Mouse (Mus musculus): Measurements from ENCODE around the gene Emilin1.

The Emilin1 gene

DNA sequence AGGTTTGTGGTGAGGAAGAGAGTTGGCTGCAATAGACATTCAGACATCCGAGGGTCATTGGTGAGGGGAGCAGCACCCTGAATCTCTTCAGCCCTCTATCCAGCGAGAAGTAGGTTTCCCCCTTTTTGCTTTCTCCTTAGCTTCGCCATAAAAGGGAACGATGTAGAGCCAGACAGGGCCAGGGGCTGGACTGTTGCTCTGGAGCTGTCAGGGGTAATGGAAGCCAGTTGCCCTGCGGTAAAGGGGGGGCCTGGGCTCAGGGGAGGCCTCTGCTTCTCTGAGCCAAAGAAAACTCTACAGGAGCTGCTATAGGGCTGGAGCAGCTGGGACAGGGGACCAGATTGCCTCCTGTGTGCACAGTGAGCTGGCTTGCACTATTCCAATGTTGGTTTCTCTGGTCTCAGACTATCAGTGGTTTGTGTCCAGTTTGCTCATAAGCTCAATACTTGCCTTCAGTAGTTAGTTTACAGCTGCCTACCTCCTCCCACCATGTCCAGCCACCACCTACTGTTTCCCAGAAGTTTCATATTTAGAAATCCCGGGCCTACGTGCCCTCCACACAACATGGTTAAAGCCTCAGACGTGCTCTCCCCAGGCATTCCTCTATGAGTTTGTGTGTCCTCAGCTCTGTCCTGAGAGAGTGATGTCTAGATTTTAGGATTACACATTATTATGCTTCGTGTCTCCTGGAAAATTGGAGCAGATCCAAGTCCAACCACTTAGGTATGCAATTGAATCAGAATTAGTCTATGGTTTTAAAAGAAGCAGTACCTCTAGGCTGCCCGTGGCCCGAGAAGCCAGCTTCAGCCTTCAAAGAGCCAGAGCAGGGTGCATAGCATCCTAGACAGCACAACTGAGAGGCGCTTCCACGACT lies 4.5 kb upstream of the Emilin1 start:
- DNase-seq: no peak

DNA sequence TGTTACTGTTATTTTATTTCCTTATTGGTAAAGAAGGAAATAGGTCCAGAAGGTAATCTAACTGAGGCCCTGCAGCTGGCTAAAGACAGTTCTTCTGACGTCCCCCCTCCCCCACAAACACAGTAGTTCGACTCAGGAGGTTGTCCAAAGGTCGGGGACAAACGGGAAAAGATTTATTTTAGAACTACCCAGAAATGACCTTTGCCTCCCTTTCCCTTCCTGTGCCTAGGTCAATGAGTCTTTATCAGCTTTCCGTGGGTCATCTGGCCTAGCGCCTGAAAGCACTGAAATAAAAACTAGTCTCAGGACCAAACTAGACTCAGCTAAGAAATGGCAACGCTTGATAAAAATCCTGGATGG lies 3.9 kb upstream of the Emilin1 start:
- no peak for DNase-seq

DNA sequence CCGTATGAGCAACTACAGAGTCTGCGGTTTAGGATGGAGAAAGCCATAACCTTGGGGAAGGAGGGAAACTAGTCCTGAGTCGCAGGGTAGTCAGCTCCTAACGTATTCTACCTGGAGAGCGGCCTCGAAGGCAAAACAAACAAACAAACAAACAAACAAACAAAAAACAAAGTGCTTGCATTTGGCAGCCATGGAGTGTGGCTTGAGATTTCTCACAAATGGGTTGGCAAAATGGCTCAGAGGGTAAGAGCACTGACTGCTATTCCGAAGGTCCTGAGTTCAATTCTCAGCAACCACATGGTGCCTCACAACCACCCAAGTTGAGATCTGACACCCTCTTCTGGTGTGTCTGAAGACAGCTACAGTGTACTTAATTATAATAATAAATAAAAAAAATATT lies 3.3 kb upstream of the Emilin1 start:
- DNase-seq: no peak

DNA sequence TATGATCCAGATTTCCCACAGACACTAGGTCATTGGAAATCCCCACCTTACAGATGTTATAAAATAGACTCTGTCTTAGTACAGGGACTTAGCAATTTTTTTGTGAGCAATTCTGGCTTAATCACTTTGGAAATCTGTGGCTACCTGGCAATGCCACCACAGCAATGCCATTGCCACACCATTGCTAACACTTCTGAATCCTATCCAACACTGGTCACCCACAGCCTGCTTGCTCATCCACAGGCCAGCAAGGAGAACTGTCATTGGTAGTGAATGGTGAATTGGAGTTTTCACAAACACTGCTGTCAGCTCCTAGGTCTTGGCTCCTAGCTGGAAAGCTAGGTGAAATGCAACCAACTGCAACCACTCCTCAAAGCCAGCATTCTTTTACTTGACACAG lies 2.7 kb upstream of the Emilin1 start:
- DNase-seq: no peak

DNA sequence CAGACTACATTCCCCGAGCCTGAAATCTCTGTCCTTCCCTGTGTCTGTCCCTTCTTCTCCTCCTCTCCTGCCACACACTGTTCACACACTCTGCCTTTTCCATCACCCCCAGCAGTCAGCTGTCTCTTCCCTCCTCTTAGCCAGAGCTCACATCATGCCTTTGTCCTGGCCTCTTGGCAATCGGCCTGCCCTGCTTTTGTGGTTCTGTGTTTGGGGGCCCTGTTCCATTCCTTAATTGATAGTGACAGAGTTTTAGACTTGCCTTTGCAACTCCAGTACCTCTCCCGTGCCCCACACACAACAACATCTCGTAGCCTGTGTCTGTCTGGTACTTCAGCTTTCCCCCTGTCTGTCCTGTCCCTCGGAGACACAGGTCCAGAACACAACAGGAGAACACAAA lies 1.0 kb upstream of the Emilin1 start:
- peak; percentile 81 for DNase-seq

DNA sequence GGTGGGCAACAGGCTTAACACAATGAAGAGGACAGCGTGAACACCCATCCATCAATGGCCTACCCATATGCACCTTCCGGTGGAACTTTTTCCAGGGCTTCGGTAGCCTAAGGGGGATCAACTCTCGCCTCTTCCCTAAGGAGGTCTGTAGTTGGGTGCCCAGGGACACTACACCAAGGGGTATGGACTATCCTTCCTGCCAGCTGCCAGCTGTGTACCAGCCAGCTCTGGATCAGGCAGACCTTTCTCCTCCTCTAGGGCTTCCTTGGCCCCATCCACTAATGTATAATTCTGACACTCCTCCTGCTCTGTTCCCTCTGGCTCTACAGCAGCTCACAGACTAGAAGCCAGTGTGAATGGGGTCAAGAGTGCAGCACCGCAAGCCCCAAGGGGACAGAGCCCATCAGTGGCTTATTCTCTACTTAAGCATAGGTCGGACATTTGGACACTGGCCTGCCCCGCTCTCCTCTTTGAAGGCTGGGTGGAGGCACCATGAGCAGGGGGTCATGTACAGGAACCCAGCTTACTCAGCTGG lies 966 bp downstream of the Emilin1 start:
- no peak for DNase-seq

DNA sequence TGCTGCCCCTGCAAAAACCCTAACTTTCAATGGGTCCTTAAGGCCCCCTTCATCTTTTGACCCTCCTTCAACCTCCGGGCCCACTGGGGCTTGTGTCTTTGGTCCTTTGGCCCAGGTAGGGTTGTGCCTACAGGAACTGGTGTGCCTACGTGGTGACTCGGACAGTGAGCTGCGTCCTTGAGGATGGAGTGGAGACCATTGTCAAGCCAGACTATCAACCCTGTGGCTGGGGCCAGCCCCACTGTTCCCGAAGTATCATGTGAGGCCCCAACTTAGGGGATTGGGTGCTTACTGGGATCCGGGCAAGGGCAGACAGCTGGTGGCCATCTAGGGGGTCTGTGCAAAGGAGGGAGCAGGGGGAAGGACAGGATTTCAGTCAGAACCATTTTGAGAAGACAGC lies 1.6 kb downstream of the Emilin1 start:
- DNase-seq: no peak

DNA sequence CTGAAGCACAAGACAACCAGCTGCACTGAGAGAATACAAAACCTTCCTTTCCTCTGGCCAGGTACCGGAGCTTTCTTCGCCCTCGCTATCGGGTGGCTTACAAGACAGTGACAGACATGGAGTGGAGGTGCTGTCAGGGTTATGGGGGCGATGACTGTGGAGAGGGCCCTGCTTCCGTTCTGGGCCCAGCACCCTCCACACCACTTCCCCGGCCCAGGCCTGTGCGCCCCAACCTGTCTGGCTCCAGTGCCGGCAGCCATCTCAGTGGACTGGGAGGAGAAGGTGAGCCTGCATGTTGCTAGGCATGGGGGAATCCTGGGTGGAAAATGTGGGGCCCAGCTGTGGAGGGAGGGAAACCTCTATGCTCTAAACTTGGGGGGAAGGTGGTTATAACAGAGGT lies 2.3 kb downstream of the Emilin1 start:
- DNase-seq: no peak

DNA sequence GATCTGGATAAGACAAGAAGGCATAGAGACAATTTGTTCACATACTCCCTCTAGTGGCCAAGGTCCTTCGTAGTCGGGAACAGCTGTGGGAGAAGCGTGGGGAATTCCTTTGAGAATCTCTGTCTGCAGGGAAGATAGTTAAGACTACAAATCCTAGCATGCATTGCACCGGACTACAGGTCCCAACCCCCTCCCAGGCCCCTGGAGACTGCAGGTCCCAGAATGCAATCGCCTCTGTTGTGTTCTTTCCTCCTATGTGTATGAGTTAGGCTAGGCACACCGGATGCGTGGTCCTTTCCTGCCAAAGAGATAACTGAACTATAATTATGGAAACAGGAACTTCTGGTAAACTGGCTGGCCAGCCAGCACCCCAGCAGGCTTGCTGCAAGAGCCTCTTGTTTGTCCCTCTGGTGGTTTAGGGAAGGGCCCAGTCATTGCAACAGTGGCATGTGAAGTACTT lies 2.8 kb downstream of the Emilin1 start:
- peak; percentile 98 for DNase-seq

DNA sequence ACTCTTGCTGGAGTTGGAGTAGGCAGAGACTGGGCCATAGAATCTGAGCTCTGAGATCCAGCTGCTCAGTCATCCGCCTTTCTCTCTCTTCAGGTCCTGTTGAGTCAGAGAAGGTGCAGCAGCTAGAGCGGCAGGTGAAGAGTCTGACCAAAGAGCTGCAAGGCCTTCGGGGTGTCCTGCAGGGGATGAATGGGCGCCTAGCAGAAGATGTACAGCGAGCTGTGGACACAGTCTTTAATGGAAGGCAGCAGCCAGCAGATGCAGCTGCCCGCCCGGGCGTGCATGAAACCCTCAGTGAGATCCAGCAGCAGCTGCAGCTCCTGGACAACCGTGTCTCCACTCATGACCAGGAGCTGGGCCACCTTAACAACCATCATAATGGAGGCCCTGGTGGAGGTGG lies 3.6 kb downstream of the Emilin1 start:
- no peak for DNase-seq

DNA sequence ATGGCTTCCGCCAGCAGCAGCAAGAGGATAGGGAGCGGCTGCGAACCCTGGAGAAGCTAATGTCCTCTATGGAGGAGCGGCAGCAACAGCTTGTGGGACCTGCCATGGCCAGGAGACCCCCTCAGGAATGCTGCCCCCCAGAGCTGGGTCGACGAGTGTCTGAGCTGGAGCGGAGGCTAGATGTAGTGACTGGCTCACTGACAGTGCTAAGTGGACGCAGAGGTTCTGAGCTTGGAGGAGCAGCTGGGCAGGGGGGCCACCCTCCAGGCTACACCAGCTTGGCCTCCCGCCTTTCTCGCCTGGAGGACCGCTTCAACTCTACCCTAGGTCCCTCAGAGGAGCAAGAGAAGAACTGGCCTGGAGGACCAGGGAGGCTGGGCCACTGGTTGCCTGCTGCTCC lies 4.1 kb downstream of the Emilin1 start:
- no peak for DNase-seq

DNA sequence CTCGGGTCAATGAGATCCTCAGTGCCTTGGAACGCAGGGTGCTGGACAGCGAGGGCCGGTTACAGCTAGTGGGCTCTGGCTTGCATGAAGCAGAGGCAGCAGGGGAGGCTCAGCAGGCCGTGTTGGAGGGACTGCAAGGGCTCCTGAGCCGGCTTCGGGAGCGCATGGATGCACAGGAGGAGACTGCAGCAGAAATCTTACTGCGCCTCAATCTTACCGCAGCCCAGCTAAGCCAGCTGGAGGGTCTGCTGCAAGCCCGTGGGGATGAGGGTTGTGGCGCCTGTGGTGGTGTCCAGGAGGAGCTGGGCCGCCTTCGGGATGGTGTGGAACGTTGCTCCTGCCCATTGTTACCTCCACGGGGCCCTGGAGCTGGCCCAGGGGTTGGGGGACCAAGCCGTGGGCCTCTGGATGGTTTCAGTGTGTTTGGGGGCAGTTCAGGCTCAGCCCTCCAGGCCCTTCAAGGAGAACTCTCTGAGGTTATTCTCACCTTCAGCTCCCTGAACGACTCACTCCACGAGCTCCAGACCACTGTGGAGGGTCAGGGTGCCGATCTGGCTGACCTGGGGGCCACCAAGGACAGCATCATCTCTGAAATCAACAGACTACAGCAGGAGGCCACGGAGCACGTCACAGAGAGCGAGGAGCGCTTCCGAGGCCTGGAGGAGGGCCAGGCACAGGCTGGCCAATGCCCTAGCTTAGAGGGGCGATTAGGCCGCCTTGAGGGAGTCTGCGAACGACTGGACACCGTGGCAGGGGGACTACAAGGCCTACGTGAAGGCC lies 4.9 kb downstream of the Emilin1 start:
- no peak for DNase-seq

DNA sequence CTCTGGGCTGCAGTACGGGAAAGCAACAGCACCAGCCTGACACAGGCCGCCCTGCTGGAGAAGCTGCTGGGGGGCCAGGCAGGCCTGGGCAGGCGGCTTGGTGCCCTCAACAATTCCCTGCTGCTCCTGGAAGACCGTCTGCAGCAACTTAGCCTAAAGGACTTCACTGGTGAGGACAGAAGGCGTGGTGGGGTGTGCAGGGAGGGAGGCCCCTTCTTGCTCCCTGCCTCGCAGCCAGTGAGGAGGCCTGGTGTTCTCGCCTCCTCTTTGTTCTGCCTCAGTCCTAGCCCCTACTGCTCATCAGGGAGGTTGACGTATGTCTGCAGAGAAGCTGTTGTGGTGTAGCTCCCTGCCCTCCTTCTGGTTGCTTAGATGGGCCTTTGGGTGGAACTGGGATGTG lies 5.5 kb downstream of the Emilin1 start:
- DNase-seq: no peak

DNA sequence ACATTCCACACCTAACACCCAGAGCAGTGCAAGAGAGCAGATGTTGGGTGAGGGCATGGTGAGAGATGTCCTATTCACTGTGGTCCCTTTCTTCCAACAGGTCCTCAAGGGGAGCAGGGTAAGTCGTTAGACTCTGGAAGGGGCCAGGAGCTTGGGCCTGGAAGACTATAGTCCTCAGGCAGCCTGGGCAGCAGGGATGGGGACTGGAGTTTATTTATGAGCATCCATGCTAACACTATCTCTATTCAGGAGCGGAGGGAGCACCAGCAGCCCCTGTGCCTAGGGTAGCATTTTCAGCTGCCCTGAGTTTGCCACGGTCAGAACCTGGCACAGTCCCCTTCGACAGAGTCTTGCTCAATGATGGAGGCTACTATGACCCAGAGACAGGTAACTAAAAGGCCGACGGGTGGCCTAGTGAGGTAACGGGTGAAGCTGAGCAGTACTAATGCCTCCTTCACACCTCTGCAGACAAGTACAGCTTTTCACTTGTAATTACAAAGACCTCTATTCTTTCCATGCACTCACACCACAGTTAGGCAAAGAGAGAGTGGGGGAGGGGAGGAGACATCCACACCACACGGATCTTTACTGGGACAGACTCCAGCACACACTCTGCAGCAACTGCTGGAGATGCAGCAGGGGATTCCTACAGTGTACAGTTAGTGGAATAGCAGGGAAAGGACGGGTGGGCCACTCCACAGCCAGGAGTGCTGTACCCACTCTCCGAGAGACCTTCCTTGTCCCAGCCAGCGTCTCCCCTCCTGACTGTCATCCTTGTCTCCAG lies 6.8 kb downstream of the Emilin1 start:
- no peak for DNase-seq

DNA sequence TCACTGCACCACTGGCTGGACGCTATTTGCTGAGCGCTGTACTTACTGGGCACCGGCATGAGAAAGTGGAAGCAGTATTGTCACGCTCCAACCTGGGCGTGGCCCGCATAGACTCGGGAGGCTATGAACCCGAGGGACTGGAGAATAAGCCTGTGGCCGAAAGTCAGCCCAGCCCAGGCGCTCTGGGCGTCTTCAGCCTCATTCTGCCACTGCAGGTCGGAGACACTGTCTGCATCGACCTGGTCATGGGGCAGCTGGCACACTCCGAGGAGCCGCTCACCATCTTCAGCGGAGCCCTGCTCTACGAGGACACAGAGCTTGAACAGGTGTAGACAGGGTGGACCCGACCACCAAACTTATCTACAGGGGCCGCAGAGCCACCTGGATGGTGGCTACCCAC lies 7.4 kb downstream of the Emilin1 start:
- DNase-seq: no peak

DNA sequence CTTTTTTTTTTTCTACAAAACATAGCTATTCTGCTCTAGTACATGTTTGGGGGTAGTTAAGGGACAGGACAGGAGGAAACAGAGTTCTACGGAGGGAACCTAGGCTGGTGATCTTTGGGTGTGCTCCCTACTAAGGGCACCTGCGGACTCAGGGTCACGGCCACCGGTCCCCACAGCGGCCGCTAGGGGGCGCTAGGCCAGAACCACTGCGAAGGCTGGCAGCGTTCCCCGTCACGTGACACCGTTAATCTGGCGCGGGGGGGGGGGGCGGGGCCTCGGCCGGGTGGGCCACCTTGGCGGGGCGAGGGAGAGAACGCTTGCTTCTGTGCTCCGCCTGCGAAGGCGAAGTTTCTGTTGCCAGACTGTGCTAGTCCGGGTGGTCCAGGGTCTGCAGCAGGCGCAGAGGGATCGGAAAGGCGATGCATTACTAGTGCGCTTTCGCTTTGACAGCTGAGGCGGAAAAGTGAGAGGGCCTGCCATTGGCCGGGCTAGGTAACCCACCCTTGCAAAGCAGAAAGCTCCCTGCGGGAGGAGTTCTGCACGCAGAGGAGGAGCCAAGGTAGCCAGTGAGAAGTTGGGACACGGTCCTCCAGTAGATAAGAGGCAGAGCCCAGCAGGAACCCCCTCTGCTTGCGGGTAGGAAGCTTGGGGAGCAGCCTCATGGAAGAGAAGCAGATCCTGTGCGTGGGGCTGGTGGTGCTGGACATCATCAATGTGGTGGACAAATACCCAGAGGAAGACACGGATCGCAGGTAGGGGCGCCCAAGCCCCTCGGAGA lies 8.2 kb downstream of the Emilin1 start, which contains the start of gene Khk:
TSS of gene Khk (plus strand) at position 176 of the 778 bp plus-strand sequence.
- peak; percentile 93 for DNase-seq

DNA sequence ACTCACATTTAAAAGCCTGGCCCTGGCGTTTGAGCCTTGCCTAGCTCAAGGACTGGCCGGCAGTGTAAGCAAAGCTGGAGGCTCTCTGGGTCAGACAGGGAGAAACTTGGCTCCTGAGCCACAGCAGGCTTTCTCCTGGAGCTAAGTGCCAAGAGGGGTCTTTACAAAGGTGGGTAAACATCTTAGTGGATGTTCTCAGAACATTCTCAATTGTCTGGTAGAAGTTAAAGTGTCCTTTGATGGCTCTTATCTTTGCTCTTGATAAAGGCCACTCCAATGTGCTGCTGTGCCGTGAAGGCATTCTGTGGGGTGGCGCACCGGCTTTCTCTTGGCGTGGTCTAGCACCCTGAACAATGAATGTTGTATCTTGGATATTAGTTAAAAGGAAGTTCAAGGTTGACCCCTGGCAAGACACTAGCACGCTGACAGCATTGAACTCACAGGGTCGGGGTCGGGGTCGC lies 9.4 kb downstream of the Emilin1 start:
- DNase-seq: no peak

DNA sequence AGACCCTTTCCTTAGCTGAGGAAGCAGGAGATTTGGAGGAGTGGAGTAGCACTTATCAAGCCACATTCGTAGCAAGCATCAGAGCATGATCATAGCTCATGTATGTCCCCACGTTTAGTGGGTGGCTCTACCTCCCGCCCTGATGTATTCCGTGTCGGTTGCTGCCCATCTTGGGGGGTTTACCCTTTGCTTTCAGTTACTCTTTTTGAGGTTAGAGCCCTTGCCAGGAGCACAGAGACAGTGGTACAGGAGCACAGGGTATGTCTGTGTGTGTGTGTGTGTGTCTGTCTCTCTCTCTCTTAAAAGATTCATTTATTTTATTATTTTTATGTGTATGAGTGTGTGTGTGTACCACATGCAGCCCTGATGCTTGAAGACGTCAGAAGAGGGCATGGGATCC lies 9.9 kb downstream of the Emilin1 start:
- no peak for DNase-seq

DNA sequence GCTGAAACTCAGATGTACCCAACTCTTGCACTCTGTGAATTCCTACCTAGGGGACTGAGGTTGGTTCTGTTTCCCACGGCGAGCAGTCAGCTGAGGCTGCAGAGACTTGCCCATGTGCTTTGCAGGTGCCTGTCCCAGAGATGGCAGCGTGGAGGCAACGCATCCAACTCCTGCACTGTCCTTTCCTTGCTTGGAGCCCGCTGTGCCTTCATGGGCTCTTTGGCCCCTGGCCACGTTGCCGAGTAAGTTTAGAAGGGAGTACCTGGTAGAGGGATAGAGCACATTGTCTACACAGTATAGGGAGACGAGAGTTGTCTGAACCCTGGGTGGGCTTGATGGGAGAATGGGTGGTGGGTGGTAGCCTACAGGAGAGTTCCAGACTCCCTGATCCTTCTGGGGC lies 11.4 kb downstream of the Emilin1 start:
- no peak for DNase-seq

DNA sequence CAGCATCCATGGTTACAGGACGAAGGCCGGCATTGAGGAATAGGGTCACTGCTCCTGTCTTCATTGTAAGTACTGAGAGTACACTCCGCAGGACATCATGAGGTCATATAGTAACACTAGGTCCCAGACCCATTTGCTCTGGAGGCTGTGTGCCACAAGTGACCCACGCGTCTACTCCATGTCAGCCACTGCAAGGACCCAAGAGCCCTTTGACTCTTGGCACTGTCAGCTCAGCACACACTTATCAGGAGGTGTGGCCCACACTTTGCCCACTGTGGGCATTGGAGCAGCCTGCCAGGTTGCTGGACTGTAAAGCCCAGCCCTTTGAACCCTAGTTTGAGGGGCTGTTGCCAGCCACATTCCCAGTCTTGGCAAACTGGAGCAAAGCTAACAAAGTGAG lies 12.0 kb downstream of the Emilin1 start:
- DNase-seq: no peak

DNA sequence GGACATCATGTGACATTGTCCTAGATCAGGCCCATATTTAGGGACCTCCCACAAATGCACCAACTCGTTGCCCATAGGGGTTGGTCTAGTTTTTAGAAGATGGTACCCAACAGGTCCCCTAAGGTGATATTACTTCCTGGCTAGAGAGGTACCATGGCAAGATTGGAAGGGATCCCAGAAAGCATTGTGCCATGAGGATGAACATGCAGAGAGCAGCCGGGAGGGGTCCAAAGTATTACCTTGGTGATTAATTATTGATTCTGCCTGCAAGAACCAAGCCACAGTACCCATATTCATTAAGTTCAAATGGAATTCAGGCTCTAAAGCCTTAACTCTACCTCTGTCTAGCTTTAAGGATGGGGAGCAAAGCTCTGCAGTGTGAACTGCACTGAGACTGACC lies 12.9 kb downstream of the Emilin1 start:
- no peak for DNase-seq

DNA sequence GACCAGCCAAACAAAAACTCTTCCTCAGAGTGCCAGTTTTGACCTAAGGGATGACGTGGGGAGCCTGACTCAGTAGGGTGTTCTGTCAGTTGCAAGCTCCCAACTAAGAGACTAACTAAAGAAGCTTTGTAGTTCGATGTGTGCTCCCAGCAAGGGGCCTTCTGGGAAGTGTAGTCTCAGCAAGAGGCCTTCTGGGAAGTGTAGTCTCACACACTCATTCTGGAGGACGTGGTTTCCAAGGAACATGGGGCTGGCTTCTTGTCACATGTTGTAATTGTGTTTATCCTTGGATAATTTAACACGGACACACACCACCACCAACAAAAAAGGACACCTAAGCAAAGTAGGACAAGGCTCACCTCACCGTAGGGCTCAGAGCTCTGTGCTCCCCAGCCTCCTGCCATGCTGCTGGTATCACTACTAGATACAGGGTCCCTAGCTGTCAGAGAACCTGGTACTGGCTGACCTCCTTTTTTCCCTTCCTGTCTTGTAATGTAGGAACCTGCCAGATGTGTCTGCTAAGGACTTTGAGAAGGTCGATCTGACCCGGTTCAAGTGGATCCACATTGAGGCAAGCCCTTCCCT lies 14.8 kb downstream of the Emilin1 start:
- DNase-seq: peak; percentile 64

All from retina, postnatal 1 day (tissue).